Mouse (Mus musculus) liver (tissue): ENCODE data around the gene Gjc3.
"Not testable (repeated sequence)": the region's sequence is repeated elsewhere in the genome, so short reads cannot be mapped to it uniquely, and the experiment has no call there.

ENCODE experiments used
- DNase-seq: peaks from one replicate; pipeline ENCODE4 v3.0.0-alpha.2; 2020; ENCODE audit warnings: mixed read lengths

The Gjc3 gene

DNA sequence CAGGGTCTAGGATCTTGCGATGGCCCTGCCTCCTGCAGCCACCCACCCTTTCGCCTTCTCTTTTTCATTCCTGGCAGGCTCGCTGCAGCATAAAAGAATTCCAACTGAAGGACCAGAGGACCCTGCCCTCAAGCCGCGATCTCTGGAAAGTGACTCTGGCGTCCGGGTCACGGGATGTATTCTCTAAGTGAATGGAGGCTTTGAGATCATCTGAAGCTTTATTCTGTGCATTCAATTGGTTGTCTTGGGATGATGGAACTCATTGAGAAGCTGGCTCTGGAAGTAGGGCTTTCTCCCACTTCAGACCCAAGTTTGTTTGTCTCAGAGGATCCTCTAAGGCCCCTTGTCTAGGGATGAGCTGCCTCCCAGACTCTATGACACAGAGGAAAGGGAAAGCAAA lies at the start of gene Gjc3:
Gene Gjc3 (minus strand): TSS at position 154 of the 400 bp plus-strand sequence.
- no peak for DNase-seq

DNA sequence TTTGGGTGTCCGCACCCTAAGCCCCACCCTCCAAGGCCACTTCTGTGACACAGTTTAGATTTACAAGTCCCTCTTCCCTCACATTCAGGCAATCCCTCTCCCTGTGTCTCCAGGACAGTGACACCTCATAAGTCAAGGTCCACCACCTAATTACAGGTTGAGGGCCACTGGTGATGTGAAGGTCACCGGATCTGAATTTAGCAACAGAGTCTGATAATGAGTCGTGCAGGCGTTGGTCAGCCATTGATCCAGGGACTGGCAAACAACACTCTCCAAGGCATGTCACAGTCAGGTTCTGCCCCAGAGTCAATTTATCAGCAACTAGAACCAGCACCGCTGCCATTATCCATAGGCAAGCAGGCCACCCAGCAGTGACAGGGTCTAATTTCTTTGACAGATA lies 49.5 kb upstream of the Gjc3 start:
- DNase-seq: no peak

DNA sequence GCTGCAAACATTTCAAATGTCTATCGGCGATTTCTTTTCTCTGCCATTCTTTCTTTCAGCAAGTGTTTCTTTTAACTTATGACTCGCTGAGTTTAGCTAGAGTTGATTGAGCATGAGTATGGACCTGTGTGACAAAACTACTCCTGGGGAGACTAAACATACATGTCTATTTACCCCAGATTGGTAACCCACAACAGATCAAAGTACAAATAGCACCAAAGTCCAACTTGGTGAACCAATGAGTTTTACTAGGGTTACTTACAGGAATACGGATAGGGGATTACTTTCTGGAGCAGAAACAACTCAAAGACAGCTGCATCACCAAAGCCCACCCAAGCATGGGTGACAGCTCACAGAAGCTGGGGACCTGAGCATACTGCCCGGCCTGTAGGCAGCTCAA lies 46.5 kb upstream of the Gjc3 start:
- DNase-seq: no peak

DNA sequence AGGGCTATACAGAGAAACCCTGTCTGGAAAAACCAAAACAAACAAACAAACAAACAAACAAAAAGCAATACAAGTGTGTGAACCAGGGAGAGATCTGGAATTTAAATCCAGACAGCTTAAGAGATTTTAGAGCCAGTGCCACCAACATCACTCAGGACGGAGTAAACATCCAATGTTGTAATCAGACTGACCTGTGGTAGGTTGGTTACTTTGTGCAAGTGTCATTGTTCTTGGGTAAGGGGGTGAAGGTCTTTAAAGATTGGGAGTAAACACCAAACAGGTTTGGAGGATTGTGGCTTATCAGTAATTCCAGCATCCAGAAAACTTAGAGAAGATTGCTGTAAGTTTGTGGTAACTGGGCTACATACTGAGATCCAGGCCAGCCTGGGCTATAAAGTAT lies 23.5 kb upstream of the Gjc3 start:
- DNase-seq: no peak

DNA sequence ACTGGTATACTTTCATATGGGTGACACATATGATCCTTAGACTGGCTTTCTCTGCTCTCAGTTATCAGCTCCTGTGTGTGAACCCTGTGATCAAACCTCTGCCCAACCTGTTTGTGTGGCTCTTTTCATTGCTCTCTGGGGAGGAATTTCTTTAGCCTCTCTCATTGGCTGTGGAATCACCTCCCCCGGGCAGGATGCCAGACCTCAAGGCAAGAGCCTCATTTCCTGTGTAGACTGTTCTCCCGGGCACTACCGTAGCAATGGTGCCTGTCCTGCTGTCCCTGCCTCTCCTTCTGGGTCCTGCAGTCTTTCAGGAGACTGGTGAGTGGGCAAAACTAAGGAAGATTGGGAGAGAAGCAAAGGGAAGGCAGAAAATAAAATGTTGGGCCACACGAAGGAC lies 18.4 kb upstream of the Gjc3 start, which contains the start of gene Azgp1:
Gene Azgp1 (plus strand): TSS at position 221 of the 400 bp plus-strand sequence.
- no peak for DNase-seq

DNA sequence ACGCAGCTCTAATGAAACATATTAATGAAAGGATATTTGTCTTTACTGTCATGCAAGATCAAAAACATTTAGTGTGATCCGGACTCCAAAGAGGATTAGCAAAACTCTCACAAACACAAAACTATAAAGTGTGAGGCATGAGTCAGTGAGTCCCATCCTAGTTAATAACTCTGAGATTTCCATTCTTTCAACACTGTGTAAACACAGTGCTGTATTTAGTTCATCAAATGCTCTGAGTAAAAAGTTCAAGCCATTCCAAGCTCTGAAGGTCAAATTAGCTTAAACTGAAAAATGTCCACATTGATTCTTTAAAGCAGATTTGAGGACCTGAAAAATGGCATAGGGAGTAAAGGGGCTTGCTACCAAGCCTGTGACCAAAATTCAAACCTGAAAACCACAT lies 16.2 kb upstream of the Gjc3 start:
- no peak for DNase-seq

DNA sequence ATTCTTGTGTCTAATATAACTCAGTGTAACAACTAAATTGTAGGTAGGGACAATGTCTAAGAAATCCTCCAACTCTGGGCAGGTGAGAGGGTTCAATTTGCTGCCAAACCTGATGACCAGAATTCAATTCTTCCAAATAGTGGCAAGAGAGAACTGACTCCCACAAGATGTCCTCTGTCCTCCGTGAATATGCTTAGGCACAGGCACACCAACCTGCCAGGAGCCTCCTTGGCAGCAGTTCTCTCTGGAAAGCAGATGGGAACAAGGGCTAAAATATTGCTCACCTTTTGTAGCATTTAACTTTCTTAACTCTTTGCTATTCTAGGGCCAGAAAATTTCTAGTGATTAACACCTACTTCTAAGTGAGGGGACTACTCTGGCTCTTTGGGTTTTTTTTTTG lies 14.4 kb upstream of the Gjc3 start:
- no peak for DNase-seq

DNA sequence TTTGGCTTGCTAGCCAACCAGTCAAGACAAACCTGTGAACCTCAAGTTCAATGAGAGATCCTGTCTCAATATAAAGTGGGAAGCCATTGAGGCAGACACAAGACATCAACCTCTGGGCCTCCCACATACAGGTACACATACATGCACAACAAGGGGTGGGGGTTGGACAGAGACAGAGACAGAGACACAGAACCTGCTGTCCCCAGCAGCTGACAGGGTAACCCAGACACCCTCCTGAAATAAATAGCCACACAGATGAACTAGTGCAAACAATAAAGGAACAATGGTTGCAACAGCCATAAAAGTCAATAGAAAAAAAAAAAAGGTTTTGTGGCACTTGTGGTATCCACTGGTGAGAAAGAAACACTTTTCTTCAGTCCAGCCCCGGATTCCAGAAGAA lies 12.5 kb upstream of the Gjc3 start:
- DNase-seq: no peak

DNA sequence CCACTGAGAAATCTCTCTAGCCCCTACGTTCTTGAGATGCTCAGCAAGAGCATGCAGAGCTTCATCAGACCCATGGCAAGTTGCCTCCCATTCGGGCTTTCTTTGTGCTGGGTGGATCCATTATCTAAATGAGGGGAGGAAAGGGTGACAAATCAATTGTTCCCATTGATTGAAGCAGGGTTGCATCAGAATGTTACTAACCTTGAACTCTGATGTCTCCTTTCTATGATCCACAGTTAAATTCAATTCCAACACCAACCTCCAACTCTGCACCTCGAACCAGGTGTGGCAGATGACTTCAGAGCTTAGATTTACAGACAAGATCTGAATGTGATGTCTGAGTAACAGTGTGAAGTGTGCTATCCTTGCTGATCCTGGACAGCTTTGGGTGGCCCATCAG lies 11.8 kb upstream of the Gjc3 start:
- no peak for DNase-seq

DNA sequence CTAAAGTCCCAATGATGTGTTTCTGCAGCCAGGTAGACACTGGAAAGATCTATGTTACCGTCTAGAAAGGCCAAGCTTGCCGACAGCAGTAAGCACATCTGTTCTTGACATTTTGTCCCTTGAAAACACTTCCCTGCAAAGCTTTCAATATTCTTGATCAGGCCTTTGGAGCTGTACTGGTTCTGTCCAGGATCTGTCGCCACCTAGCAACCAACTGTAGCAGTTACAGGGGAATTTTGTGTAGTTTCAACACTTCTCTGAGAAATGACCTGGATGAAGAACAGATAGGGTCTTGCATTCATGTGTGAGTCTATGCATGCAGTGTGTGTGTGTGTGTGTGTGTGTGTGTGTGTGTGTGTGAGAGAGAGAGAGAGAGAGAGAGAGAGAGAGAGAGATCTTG lies 10.8 kb upstream of the Gjc3 start:
- DNase-seq: no peak

DNA sequence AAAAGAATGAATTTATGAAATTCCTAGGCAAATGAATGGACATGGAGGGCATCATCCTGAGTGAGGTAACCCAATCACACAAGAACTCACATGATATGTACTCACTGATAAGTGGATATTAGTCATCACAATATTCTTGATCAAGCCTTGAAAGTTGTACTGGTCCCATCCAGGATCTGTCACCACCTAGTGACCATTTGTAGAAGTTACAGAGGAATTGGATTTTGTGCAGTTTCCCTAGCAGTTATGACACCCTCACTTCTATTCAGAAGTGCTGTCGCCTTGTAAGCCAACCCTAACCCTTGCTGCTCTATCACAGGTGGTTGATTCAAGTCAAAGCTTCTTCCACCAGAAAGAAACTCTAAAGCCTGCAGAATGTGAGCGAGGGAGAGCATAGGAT lies 10.3 kb upstream of the Gjc3 start:
- DNase-seq: no peak

DNA sequence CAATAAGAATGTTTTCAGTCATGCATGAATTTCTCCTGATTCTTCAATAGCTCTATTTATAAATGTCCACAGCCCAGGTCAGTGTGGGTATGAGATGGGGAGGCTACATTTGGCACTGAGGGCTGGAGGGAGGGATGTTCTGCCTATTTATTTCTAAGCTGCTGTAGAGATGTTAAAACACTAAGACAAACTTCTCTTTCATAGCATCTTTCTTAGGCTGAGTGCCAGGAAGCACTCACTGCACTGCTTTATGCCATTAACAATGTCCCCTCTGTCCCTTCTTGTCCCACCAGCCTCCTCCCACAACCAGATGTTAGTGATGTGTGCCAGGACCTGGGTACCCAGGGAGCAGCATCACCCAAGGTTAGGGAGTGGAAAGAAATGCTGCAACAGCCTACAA lies 3.6 kb upstream of the Gjc3 start:
- no peak for DNase-seq

DNA sequence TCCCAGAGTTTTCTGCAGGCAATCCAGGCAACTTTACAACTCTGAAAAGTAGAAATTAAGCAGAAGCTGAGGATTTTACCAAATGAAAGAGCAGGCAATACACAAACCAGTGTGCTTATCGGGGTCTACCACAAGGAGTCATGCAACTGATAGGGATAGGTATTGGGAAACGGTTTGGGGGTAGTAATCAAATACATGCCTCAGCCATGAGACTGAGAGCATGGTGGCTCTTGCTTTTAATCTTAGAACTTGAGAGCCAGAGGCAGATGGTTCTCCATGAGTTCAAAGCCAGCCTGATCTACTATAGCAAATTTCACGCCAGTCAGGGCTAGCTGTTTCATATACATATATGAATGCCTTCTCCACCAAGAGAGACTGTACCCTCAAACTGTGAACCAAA lies 6.5 kb downstream of the Gjc3 start:
- no peak for DNase-seq

DNA sequence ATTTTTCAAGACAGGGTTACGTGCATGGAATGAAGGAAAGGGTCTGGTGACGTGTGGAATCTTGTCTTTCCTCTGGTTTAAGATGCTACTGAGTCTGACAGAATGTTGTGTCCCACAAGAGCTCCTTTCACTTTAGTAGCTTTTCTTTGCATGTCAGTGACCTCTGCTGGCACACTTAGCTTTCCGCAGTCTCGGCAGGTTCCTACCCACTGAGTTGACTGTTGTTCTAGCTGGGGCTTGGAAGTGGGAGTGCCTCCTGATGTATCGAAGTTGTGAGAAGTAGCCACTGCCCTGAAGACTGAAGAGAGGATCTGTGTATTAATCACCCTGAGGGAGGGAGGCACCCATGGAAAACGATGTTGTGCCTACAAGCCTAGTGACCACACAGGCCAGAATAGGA lies 11.7 kb downstream of the Gjc3 start:
- DNase-seq: no peak

DNA sequence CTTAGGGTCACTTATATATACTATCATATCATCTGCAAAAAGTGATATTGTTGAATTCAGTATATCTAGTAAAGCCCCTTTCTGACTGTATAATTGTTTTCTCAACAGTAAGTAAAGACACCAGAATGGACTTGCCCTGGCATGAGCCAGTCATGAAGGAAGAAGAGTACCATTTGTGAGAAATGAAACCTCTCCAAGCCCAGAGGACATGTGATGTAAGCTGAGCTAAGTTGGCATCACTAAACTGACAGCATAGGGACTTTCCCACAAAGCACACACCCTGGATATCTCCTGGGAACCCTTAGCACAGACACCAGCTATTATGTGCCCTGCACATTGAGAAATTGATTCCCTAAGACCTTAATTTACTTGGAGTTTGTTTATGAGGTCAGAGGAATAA lies 15.6 kb downstream of the Gjc3 start:
- no peak for DNase-seq

DNA sequence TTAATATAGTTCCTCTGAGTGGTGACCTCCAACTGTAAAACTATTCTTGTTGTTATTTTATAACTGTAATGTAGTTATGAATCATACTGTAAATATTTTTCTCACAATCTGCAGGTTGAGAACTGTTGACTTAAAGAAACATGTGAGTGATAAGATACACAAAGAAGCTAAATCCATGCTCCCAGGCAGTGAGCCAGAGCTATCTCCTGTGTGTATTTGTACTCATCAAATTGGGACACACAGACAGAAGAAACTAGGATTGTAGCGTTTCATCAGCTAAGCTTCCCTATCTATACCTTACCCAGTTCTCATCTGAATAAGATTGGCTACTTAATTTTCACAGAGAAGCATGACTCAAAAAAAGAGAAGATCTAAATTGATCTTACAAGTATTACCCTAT lies 19.8 kb downstream of the Gjc3 start:
- DNase-seq: no peak

DNA sequence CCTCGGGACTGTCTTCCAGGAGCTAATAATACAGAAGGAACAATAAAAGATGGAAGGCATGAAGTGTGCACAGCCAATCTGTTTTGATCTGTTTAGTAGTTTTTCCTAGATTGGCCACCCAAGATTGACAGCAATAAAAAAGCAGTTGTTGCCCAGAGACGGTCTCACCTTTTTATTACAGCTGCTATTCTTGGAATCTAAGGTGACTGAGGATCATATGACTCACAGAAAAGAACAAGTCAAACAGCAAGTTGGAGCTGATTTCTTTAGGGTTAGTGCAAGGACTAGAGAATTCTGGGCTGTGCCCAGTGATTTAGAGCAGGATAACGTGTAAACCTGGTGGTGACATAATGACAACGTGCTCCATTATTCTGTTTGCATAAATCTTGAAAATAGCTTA lies 21.9 kb downstream of the Gjc3 start:
- DNase-seq: no peak

DNA sequence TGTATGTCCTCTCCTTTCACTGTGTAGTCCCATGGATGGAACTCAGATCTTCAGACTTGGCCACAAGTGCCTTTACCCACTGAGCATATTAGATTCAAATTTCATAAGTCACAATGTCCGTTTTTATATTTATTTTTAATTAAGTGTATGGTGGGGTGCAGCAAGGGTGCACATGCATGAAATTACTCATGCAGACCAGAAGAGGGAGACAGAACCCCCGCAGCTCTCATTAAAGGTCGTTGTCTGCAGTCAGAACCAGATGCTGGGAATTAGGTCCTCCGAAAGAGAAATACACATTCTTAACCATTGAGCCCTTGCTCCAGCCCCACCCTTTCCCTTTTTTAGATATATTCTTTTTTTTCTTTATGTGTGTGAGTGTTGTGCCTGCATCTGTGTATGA lies 25.7 kb downstream of the Gjc3 start:
- no peak for DNase-seq

DNA sequence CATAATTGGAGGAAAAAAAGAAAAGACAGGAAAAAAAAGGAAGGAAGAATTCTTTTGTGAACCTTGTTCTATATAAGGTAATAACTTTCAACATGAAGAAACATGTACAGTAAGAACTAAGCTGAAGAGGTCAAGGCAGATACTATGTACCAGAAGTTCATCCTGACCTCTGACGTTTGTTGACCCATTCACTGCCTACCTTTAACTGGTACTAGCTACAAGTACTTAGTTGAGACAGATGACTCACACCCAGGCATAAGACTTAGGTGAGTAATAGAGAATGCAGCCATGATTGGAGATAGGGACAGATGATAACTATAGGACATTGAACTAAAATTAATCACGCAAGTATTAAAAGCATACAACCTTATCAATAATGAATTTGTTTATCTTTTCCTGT lies 26.4 kb downstream of the Gjc3 start:
- DNase-seq: no peak

DNA sequence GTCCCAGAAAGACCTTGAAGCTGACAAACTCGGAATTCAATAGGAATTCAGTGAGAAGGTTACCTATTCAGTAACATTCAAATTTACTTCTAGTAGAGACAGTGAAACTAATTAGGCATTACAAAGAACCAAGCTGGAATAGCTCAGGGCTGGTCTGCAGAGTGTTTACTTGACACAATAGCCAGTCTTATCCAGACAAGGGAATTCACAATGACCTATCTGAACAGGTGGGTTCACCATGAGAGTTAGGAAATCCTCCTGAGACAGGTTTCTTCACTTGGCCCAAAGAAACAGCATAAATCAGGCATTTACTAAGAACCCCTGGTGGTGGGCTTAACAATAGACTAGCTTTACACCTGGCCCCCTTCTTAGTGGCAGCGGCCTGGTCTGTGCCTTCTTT lies 29.0 kb downstream of the Gjc3 start:
- DNase-seq: not testable (repeated sequence)

DNA sequence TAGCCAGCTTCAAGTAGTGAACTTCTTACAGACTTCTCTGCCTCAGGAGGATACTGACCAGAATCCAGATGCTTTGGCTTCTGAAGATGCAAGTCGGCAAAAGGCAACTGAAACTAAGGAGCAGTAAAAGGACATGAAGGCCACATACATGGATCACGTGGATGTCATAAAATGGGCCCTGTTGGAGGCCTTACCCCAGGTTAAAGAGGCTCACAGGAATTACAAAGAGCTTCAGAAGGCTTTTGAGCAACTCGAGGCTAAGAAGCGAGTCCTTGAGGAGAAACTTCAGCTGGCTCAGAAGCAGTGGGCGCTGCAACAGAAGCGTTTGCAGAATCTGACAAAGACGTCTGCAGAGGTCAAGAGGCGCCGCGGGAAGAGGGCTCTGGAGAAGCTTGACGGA lies 34.5 kb downstream of the Gjc3 start:
- no peak for DNase-seq

DNA sequence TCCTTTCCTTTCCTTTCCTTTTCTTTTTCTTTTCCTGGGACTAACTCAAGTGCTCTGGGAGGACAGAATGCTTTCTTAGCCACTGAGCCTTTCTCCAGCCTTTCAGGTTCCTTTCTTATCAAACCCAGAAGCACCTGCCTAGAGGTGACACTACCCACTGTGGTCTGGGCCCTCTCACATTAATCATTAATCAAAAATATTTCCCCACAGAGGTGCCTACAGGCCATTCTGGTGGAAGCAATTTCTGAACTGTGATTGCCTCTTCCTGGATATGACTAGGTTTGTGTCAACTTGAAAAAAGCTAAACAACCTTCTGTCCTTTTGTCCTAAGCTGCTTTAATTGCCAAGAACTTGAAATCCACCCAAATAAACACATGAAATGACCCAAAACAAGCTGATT lies 40.7 kb downstream of the Gjc3 start:
- no peak for DNase-seq

DNA sequence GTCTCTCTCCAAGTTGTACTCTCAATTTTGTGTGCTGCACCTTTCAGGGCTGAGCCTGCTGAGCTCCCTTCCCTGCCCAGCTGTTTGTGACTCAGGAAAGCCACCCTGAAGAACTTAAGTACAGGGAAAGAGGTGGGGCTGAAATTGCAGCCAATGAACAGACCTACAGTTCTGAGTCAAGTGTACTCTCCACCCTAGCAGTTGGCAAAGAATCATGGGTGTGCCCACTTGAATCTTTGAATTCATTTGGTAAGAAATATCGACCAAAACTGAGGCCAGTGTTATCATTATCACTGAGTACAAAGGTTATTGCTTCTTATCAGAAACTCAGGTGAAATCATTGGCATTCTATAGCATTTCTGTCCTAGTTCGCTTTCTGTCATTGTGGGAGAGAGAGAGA lies 41.4 kb downstream of the Gjc3 start, which contains the start of gene Cyp3a13:
Gene Cyp3a13 (minus strand): TSS at position 88 of the 400 bp plus-strand sequence.
- DNase-seq: no peak

DNA sequence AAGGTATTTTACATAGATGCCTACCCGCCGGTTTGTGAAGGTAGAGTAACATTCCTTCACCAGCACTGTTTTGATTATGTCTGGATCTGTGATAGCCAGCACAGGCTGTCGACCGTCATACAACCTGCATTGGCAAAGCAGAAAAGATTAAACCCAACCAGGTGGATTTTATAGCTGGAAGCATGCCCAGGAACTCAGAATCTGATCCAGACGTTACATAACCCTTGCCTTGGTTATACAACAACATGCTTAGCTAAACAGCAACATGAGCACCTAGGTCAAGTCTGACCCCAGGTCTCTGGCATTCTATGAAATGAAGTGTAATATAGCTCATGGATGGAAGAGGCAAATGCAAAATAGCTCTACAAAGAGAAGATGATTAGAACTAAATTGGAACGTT lies 47.3 kb downstream of the Gjc3 start:
- no peak for DNase-seq

DNA sequence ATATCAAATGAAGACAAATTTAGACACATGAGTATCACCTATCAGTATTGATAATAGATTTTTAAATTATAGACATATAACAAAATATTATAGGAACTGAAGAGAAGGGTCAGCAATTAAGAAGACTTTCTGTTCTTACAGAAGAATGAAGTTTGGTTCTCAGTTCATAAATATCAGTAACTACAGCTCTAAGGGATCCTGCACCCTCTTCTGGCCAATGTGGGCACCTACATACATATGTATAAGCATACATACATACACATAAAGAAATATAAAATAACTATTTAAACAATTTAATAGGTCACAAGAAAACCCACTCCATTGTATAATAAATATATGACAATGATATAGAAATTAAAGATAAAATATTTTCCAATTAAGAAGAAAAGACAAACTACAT lies 48.4 kb downstream of the Gjc3 start:
- no peak for DNase-seq
